Mouse (Mus musculus) embryo, embryonic 11.5 days (tissue): ENCODE measurements around the gene Atg7.
"Not testable (repeated sequence)": the region's sequence is repeated elsewhere in the genome, so short reads cannot be mapped to it uniquely, and the experiment has no call there.

Experiments used
- DNase-seq: peaks from one replicate; pipeline ENCODE4 v3.0.0-alpha.2; 2012; ENCODE audit warnings: low read depth, low spot score

Gene Atg7

GRCm38 (mm10) chr6:114642601-114643528, at the start of gene Atg7:
Atg7 (plus strand) TSS chr6:114643097.
- DNase-seq, result peak; percentile 96

GRCm38 (mm10) chr6:114614076-114614475, 28.8 kb upstream of the Atg7 start:
- not testable (repeated sequence) for DNase-seq

- DNase-seq, result not testable (repeated sequence)
Observed at GRCm38 (mm10) chr6:114633886-114634285, 9.0 kb upstream of the Atg7 start.

GRCm38 (mm10) chr6:114643716-114644115, 819 bp downstream of the Atg7 start:
- no peak for DNase-seq

GRCm38 (mm10) chr6:114644531-114644930, 1.6 kb downstream of the Atg7 start:
- no peak for DNase-seq

- no peak for DNase-seq
Observed at GRCm38 (mm10) chr6:114646201-114646600, 3.3 kb downstream of the Atg7 start.

- no peak for DNase-seq
Observed at GRCm38 (mm10) chr6:114647011-114647410, 4.1 kb downstream of the Atg7 start.

GRCm38 (mm10) chr6:114648352-114649030, 5.6 kb downstream of the Atg7 start:
- DNase-seq, result no peak

- DNase-seq, result no peak
Observed at GRCm38 (mm10) chr6:114652209-114652608, 9.3 kb downstream of the Atg7 start.

- no peak for DNase-seq
Observed at GRCm38 (mm10) chr6:114656826-114657600, 14.1 kb downstream of the Atg7 start.

GRCm38 (mm10) chr6:114657807-114658206, 14.9 kb downstream of the Atg7 start:
- DNase-seq, result no peak

GRCm38 (mm10) chr6:114659278-114659991, 16.5 kb downstream of the Atg7 start:
- no peak for DNase-seq

GRCm38 (mm10) chr6:114659992-114660800, 17.3 kb downstream of the Atg7 start:
- no peak for DNase-seq

- no peak for DNase-seq
Observed at GRCm38 (mm10) chr6:114663707-114664106, 20.8 kb downstream of the Atg7 start.

- no peak for DNase-seq
Observed at GRCm38 (mm10) chr6:114664716-114665115, 21.8 kb downstream of the Atg7 start.

- DNase-seq, result no peak
Observed at GRCm38 (mm10) chr6:114667518-114667917, 24.6 kb downstream of the Atg7 start.

GRCm38 (mm10) chr6:114674771-114675170, 31.9 kb downstream of the Atg7 start:
- no peak for DNase-seq

- no peak for DNase-seq
Observed at GRCm38 (mm10) chr6:114676091-114676490, 33.2 kb downstream of the Atg7 start.

- DNase-seq, result no peak
Observed at GRCm38 (mm10) chr6:114682092-114682711, 39.3 kb downstream of the Atg7 start.

- no peak for DNase-seq
Observed at GRCm38 (mm10) chr6:114683741-114684140, 40.8 kb downstream of the Atg7 start.
